Mouse (Mus musculus) CH12.LX (cell line): ENCODE measurements around the gene Rab3ip. TPM values are rescaled to one million over a fixed set of nuclear protein-coding genes. Genes with fewer than 3 reads are reported as not detected.

Experiments
- DNase-seq: peaks from one replicate; pipeline ENCODE4 v3.0.0-alpha.2; 2013; ENCODE audit errors: extremely low read depth
- H3K27ac ChIP-seq: 2 replicates; pipeline ENCODE4 v1.5.1; 2012; ENCODE audit warnings: low read depth, mild to moderate bottlenecking, control low read depth, moderate library complexity; ENCODE audit not compliant: insufficient read depth
- H3K27me3 ChIP-seq: replicated peaks from 2 replicates; pipeline ENCODE3; 2012; ENCODE audit warnings: inconsistent platforms
- H3K36me3 ChIP-seq, 2 experiments: replicated peaks in 1 of 2; 2 replicates each; pipeline versions ENCODE3 to v1.6.1; 2012; ENCODE audit warnings: inconsistent platforms in 1 of 2, low read length in 1 of 2, mild to moderate bottlenecking in 1 of 2, mixed read lengths in 1 of 2, moderate library complexity in 1 of 2; ENCODE audit not compliant: control insufficient read depth in 1 of 2, insufficient read depth in 1 of 2
- H3K4me1 ChIP-seq, 2 experiments: 2 replicates each; pipeline ENCODE4 v1.6.1; 2012; ENCODE audit warnings: inconsistent platforms in 1 of 2, moderate library complexity in 1 of 2; ENCODE audit not compliant: insufficient read depth in 2 of 2, control insufficient read depth in 1 of 2
- H3K4me2 ChIP-seq: 2 replicates; pipeline ENCODE4 v1.6.1; 2012; ENCODE audit warnings: low read depth, mild to moderate bottlenecking, control low read depth; ENCODE audit not compliant: poor library complexity, insufficient read depth, severe bottlenecking
- H3K4me3 ChIP-seq, 3 experiments: fragments of 150-350 bp in 1 of 3; sonication (generic) in 1 of 3; replicated peaks in 1 of 3; 2 replicates each; pipeline versions ENCODE3 to v1.5.1; 2011 to 2012; ENCODE audit warnings: low read depth in 2 of 3, low read length in 2 of 3, mild to moderate bottlenecking in 2 of 3, moderate library complexity in 2 of 3, control low read depth in 1 of 3, improper control_type of control experiment in 1 of 3, inconsistent platforms in 1 of 3, mixed read lengths in 1 of 3; ENCODE audit not compliant: poor library complexity in 1 of 3
- H3K79me2 ChIP-seq: replicated peaks from 2 replicates; pipeline ENCODE4 v1.6.1; 2012; ENCODE audit warnings: mild to moderate bottlenecking, moderate library complexity; ENCODE audit not compliant: control insufficient read depth, poor library complexity, insufficient read depth, severe bottlenecking; ENCODE audit errors: extremely low read depth
- H3K9ac ChIP-seq: 2 replicates; pipeline ENCODE4 v1.6.1; 2012; ENCODE audit warnings: low read depth, mild to moderate bottlenecking, control low read depth, moderate library complexity; ENCODE audit not compliant: insufficient read depth
- H3K9me3 ChIP-seq: replicated peaks from 2 replicates; pipeline ENCODE3; 2012; ENCODE audit warnings: low read length, inconsistent platforms, mixed read lengths
- CHD1 ChIP-seq: IDR thresholded peaks from 2 replicates; pipeline ENCODE4 v1.6.1; 2012; ENCODE audit warnings: low read depth, low read length, improper control_type of control experiment, inconsistent platforms
- ETS1 ChIP-seq: conservative IDR thresholded peaks from 2 replicates; pipeline ENCODE4 v1.6.1; 2012; ENCODE audit warnings: low read depth, mild to moderate bottlenecking, inconsistent platforms, low read length, improper control_type of control experiment, moderate library complexity
- GABPA ChIP-seq: IDR thresholded peaks from 2 replicates; pipeline ENCODE4 v1.6.1; 2012; ENCODE audit warnings: low read depth, low read length, improper control_type of control experiment, inconsistent platforms; ENCODE audit not compliant: insufficient replicate concordance
- IRF4 ChIP-seq: IDR thresholded peaks from 2 replicates; pipeline ENCODE4 v1.6.1; 2014; ENCODE audit warnings: low read depth, mild to moderate bottlenecking, inconsistent platforms, low read length, improper control_type of control experiment
- JUND ChIP-seq: conservative IDR thresholded peaks from 2 replicates; pipeline ENCODE4 v1.6.1; 2011; ENCODE audit warnings: low read depth, low read length, improper control_type of control experiment
- MAFK ChIP-seq: IDR thresholded peaks from 2 replicates; pipeline ENCODE4 v1.6.1; 2011; ENCODE audit warnings: low read length, improper control_type of control experiment; ENCODE audit not compliant: insufficient replicate concordance
- MAX ChIP-seq: IDR thresholded peaks from 2 replicates; pipeline ENCODE4 v1.6.1; 2011; ENCODE audit warnings: low read length, improper control_type of control experiment
- MEF2A ChIP-seq: IDR thresholded peaks from 2 replicates; pipeline ENCODE4 v1.6.1; 2014; ENCODE audit warnings: low read depth, mild to moderate bottlenecking, inconsistent platforms, low read length, improper control_type of control experiment, borderline replicate concordance
- MXI1 ChIP-seq: IDR thresholded peaks from 2 replicates; pipeline ENCODE4 v1.6.1; 2011; ENCODE audit warnings: mild to moderate bottlenecking, low read depth, low read length, improper control_type of control experiment
- MYC ChIP-seq: IDR thresholded peaks from 2 replicates; pipeline ENCODE4 v1.6.1; 2011; ENCODE audit warnings: low read depth, mild to moderate bottlenecking, improper control_type of control experiment, low read length
- NRF1 ChIP-seq: IDR thresholded peaks from 2 replicates; pipeline ENCODE4 v1.6.1; 2014; ENCODE audit warnings: low read depth, mild to moderate bottlenecking, inconsistent platforms, low read length, improper control_type of control experiment, moderate library complexity
- PAX5 ChIP-seq: IDR thresholded peaks from 2 replicates; pipeline ENCODE4 v1.6.1; 2012; ENCODE audit warnings: low read length, inconsistent platforms, mixed read lengths
- RCOR1 ChIP-seq: conservative IDR thresholded peaks from 2 replicates; pipeline ENCODE4 v1.6.1; 2012; ENCODE audit warnings: low read depth, mild to moderate bottlenecking, inconsistent platforms, low read length, improper control_type of control experiment
- SIN3A ChIP-seq: IDR thresholded peaks from 2 replicates; pipeline ENCODE4 v1.6.1; 2012; ENCODE audit warnings: low read length, improper control_type of control experiment, inconsistent platforms
- SMC3 ChIP-seq: IDR thresholded peaks from 2 replicates; pipeline ENCODE4 v1.6.1; 2011; ENCODE audit warnings: low read depth, low read length, improper control_type of control experiment
- TBP ChIP-seq: conservative IDR thresholded peaks from 2 replicates; pipeline ENCODE4 v1.6.1; 2011; ENCODE audit warnings: low read depth, low read length, improper control_type of control experiment
- UBTF ChIP-seq: IDR thresholded peaks from 2 replicates; pipeline ENCODE4 v1.6.1; 2012; ENCODE audit warnings: low read depth, mild to moderate bottlenecking, inconsistent platforms, low read length, improper control_type of control experiment, moderate library complexity
- USF1 ChIP-seq: IDR thresholded peaks from 2 replicates; pipeline ENCODE4 v1.6.1; 2014; ENCODE audit warnings: low read depth, mild to moderate bottlenecking, inconsistent platforms, low read length, improper control_type of control experiment
- USF2 ChIP-seq: conservative IDR thresholded peaks from 2 replicates; pipeline ENCODE4 v1.6.1; 2011; ENCODE audit warnings: low read depth, low read length, improper control_type of control experiment
- ZKSCAN1 ChIP-seq: IDR thresholded peaks from 2 replicates; pipeline ENCODE4 v1.6.1; 2012; ENCODE audit warnings: low read depth, inconsistent platforms, low read length, improper control_type of control experiment, borderline replicate concordance
- ZMIZ1 ChIP-seq: IDR thresholded peaks from 2 replicates; pipeline ENCODE4 v1.6.1; 2012; ENCODE audit warnings: low read depth, mild to moderate bottlenecking, inconsistent platforms, low read length, improper control_type of control experiment
- ZNF384 ChIP-seq: IDR thresholded peaks from 2 replicates; pipeline ENCODE4 v1.6.1; 2012; ENCODE audit warnings: low read depth, low read length, improper control_type of control experiment, inconsistent platforms
- dilution Hi-C: fragments of 300-500 bp; cut with MboI; formaldehyde crosslinking; loops from 2 replicates; pipeline ENCODE4 v1.14.3; 2020; ENCODE audit warnings: low sequenced_read_pairs; ENCODE audit not compliant: extremely low pct_unique_long_range_greater_than_20kb, extremely low pct_ligation_motif_present
- in situ Hi-C: fragments of 300-500 bp; cut with MboI; formaldehyde crosslinking; loops from 3 replicates; pipeline ENCODE4 v1.14.3; 2019; ENCODE audit warnings: low sequenced_read_pairs, low pct_ligation_motif_present, low pct_unique_long_range_greater_than_20kb, mixed read lengths
- polyA plus RNA-seq: library from polyadenylated mRNA; unstranded; fragments of >175 nt; gene quantifications from 2 replicates; pipeline ENCODE4 v1.2.1, GENCODE M21; 2012; ENCODE audit warnings: low read depth; ENCODE audit not compliant: insufficient read length
- total RNA-seq, 2 experiments: library from RNA; depleted of rRNA; stranded (reverse); fragments of 300-350 nt in 1 of 2; fragments of >200 nt in 1 of 2; gene quantifications; 2 replicates each; pipeline ENCODE4 v1.2.3; 2012 to 2014

The Rab3ip gene
- total and polyA plus RNA-seq, 3 experiments = 9.3 to 18.3 (median 10.3) TPM

DNA sequence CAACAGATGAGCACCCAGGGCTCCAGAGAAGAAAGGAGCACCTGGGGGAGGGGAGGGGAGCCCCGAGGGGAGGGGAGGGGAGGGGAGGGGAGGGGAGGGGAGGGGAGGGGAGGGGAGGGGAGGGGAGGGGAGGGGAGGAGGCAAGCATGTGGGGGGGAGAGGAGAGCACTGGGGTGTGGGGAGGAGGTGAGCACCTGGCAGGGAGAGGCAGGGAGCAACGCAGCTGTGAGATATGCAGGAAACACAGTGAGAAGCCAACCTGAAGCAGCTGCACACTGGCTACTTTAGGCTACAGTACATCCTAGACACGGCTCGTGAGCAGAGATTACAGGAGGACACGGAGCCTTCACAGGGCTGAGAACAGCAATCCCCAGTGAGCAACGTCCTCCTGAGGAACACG, 19.6 kb downstream of the Rab3ip start:
- H3K79me2 ChIP-seq = no peaks in the 10 kb centered on the region
- DNase-seq = no peak
- no peak overlapping the region for H3K27ac ChIP-seq
- no peaks in the 10 kb centered on the region for H3K27me3 ChIP-seq
- no peaks in the 10 kb centered on the region for H3K9me3 ChIP-seq
- H3K36me3 ChIP-seq = peaks cover 10 to 51% of the 10 kb centered on the region in 2 experiments
- TF ChIP-seq ETS1 (no peak), SMC3 (no peak), GABPA (no peak), MXI1 (no peak), TBP (no peak), PAX5 (no peak), SIN3A (no peak), USF1 (no peak), MYC (no peak), MAFK (no peak), CHD1 (no peak), IRF4 (no peak), RCOR1 (no peak), ZKSCAN1 (no peak)
- peaks cover 0 to 23% of the 10 kb centered on the region in 2 experiments; a peak in 2 of 4 replicates for H3K4me1 ChIP-seq
- H3K4me3 ChIP-seq = no peak overlapping the region
- dilution Hi-C loops = no loop called here
- no peak overlapping the region for H3K4me2 ChIP-seq
- H3K9ac ChIP-seq = no peak overlapping the region
- in situ Hi-C loops = loop anchor here (25.0 kb wide), 1 partner anchor 281 kb away; the partner anchor contains the start of gene Yeats4

DNA sequence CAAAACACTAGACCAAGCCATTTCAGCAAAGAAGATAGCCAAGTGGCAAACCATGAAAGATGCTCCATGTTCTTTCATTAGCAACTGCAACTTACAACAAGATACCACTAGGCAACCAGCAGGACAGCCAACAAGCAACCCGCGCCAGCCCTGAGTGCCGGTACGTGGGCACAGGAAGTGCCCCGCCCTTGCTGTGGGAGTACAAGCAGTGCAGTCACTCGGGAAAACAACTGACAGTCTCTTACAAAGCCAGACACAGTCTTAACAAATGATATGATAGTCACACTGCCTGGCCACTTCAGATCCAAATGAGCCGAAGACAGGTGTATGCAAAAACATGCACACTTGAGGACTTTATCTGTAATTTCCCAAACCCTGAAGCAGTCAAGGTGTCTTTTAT, 20.1 kb downstream of the Rab3ip start:
- no peak for TF ChIP-seq NRF1
- H3K27ac ChIP-seq = no peak overlapping the region
- H3K79me2 ChIP-seq = no peaks in the 10 kb centered on the region

DNA sequence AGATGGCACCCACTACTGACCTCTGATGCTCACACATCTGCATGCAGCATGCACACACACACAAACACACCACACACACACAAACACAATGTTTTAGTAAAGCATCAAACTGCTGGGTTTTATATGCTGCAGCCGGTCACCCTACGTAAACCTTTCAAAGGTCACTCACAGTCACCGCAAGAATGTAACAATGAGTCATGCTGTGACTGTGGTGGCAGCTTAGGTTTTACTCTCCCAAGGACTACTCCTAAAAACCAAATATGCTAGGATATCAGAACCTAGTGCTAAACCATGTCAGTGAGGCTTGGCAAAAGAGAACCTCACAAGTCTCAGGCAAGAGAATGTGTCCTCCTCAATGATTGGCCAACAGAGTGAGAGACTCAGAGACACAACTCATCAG, 21.7 kb downstream of the Rab3ip start:
- Histone ChIP-seq H3K79me2 (no peaks in the 10 kb centered on the region), H3K9me3 (no peaks in the 10 kb centered on the region), H3K27me3 (no peaks in the 10 kb centered on the region), H3K4me1 (peaks cover 0 to 13% of the 10 kb centered on the region in 2 experiments; a peak in 2 of 4 replicates), H3K27ac (no peak overlapping the region), H3K36me3 (peaks cover 16 to 61% of the 10 kb centered on the region in 2 experiments), H3K4me2 (no peak overlapping the region), H3K4me3 (no peak overlapping the region), H3K9ac (no peak overlapping the region)
- dilution Hi-C loops (no loop called here), in situ Hi-C loops (loop anchor here (25.0 kb wide), 1 partner anchor 283 kb away; the partner anchor contains the start of gene Yeats4)
- no peak for DNase-seq
- TF ChIP-seq CHD1 = no peak
- no peak for TF ChIP-seq ZMIZ1
- no peak for TF ChIP-seq JUND
- no peak for TF ChIP-seq MYC
- TF ChIP-seq MEF2A = no peak
- no peak for TF ChIP-seq MAX
- no peak for TF ChIP-seq ZKSCAN1
- no peak for TF ChIP-seq SMC3
- TF ChIP-seq IRF4 = no peak
- TF ChIP-seq RCOR1 = no peak
- no peak for TF ChIP-seq GABPA
- no peak for TF ChIP-seq NRF1
- TF ChIP-seq USF2 = no peak
- no peak for TF ChIP-seq MAFK
- no peak for TF ChIP-seq USF1
- TF ChIP-seq ZNF384 = no peak
- no peak for TF ChIP-seq UBTF

More for the DNA sequence above, 20.1 kb downstream of the Rab3ip start:
- no peak overlapping the region for H3K9ac ChIP-seq
- DNase-seq = no peak
- in situ Hi-C loops = loop anchor here (25.0 kb wide), 1 partner anchor 282 kb away; the partner anchor contains the start of gene Yeats4
- no peak overlapping the region for H3K4me2 ChIP-seq
- H3K4me1 ChIP-seq = peaks cover 0 to 23% of the 10 kb centered on the region in 2 experiments; a peak in 2 of 4 replicates
- H3K36me3 ChIP-seq = peaks cover 10 to 54% of the 10 kb centered on the region in 2 experiments
- H3K27me3 ChIP-seq = no peaks in the 10 kb centered on the region
- no peak overlapping the region for H3K4me3 ChIP-seq
- no peaks in the 10 kb centered on the region for H3K9me3 ChIP-seq
- dilution Hi-C loops = no loop called here
